Mouse (Mus musculus) frontal cortex, adult 2 months (tissue): ENCODE results near the gene Mrps23. TPM values are rescaled to one million over a fixed set of nuclear protein-coding genes. Genes with fewer than 3 reads are reported as not detected.
A peak's percentile ranks its signal among the peaks of the same experiment; 100 is the strongest.

Source experiments
- DNase-seq, 2 experiments: peaks; one replicate each; pipeline ENCODE4 v3.0.0; 2022; ENCODE audit warnings: low spot score in 1 of 2; ENCODE audit errors: extremely low spot score in 1 of 2
- polyA plus RNA-seq: library from polyadenylated mRNA; depleted of rRNA; stranded (reverse); fragments of >200 nt; gene quantifications from 2 replicates; pipeline ENCODE4 v1.2.3, GENCODE M21; 2012; rRNA removed

Gene Mrps23
- polyA plus RNA-seq = 71.1 and 76.6 TPM in 2 replicates

DNA sequence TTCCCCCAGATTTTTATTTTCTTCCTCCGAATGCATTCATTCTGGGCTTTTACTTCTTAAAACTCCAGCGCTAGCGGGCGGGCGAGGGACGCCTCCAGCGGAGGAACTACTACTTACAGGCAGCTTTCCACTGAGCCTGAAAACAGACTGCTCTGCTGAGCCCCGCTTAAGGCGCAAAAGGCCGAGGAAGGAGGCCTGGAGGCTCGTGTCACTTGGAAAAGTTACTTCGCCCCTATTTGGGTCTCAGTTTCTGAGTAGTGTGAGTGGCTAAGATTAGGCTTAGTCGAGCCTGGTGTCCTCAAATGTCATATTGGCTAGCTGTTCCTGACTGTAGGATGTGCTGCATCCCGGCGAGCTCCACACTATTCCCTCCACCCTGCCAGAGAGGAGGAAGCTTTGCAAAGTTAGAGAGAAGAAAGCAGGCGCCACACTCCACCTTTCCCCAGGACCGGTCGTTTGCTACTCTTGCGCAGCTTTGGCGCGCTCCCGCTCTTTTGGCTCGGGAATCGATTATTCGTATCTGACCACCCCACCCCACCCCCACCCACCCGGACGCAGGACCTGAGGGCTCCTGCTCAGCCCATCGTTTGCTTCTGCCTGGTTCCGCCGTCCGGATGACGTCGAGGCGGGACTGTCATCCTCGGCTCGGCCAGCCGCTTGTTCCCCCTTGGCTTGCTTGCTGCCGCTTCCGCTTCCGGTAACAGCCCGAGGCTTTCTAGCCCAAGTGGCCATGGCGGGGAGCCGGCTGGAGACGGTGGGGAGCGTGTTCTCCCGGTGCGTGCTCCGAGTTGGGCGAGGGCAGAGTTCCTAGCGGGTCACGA lies at the start of gene Mrps23:
TSS of gene Mrps23 (plus strand) at position 677 of the 821 bp plus-strand sequence.
- DNase-seq = peak; percentile 89 to 91

DNA sequence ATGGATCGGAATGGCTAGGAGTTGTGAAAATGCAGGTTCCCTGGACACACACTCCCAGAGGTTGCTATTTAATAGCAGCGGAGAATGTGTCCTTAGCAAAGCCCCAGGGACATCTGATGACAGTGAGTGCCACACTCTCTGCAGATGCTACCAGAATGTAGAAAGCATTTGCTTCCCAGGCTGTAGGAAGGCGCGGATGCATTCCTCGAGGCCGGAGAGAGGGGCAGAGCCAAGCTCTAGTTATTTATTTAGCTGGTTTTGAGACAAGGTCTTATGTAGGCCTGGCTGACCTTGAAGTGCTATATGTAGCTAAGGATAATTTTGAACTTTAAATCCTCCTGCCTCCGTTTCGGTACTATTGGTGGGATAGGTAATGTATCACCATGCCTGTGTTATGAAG lies 49.7 kb upstream of the Mrps23 start:
- no peak for DNase-seq

DNA sequence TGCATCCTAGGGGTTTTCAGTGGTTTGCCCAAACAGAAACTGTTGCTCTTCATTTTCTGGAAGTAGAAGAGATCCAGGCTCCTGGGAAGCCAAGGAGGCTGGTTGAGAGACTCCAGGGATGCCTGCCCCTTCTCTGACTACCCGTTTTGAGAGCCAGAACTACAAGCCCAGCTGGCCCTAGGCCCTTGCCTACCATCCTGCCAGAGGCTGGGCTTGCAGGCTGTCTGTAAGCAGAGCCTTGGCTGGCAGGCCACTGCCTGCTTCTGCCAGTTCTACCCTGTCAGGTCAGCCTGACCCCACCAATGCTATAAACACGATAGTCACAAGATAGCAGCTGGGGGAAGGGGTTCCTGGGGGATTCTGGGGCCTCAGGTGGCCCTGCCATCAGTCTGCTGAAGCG lies 48.7 kb upstream of the Mrps23 start:
- peak in 1 of 2 experiments; percentile 50 for DNase-seq

DNA sequence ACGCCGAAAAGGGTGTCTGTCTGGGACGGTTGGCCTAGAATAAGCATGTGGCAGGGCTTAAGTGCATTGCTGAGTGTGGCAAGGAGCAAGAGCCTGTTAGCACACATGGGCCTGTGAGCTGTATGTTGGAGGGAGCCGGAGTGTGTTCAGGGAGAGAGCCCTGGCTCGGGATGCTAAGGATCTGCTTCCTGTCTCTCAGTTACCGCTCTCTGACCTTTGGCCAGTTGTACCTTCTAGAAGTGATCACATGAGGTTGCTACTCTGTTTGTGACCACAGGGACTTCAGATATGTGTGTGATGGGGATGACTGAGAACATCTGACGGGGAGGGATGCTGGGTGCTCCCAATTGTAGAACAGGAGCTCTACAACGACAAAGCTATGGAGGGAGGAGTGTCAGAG lies 48.2 kb upstream of the Mrps23 start:
- DNase-seq = no peak

DNA sequence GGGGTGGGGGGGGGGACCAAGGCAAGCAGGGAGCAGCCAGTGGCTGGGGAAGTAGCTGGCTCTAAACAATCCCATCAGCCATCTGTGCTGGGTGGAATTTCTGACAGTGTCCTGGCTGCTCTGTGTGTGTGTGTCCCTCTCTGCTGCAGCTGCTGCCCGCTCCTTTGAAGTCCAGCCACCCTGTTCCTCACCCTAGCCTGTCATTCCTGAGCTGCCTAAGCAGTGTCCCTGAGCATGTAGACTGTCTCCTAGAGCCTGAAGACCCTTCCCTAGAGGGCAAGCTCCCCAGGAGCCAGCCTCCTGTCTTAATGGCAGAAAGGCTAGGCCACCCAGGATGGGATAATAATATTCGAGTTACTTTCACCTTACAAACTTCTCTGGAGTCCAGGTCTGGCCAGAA lies 47.8 kb upstream of the Mrps23 start:
- DNase-seq = no peak

DNA sequence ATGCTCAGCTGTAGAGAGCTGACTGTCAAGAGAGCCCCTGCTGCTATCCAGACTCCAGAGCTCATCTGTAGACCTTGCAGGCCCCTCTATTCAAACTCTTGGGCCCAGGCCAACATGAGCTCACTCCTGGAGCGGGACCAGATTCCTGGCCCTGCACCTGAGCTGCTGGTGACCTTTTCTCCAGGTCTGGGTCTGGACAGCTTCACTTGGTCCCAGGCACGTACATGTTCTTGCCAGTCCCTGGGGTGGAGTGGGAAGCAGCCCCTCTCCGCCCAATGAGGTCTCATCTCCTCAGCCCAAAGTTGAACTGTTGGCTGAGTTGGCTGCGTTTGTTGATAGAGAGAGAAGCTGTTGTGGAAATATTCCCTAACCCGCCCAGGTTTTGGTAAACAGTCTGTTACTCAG lies 45.3 kb upstream of the Mrps23 start:
- no peak for DNase-seq

DNA sequence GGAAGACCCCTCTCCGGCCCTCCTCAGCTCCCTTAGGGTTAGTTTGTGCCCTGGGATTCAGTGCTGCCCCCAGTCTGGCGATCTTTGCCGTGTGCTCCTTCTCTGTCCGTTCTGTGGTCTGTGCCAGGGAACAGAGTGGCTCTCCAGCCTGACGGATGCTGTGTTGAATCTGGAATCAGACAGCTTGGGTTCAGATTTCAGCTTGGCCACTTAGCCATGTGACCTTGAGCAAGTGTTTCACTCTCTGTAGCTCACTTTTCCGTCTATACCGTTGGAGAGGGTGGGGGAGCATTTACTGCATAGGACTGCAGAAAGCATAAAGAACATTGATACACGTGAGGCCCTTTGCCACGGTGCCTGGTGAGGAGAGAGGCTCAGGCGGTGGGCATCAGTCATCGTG lies 44.8 kb upstream of the Mrps23 start:
- DNase-seq = no peak

DNA sequence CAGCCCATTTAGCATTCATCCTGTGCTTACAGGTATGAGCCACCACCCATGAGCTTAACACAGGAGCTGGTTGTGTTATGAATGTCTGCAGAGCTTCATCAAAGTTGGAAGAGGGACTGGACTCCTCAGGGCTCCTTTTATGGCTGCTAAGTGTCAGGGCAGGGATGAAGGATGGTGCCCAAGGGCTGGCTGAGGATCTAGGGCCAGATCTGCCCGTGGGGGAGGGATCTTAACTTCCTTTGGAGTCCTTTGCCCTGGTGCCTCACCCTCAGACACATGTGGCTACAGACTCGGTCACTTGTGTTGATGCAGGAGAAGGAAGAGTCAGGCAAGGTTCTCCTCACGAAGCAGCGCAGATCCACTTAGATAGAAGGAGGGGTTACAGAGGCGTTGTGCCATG lies 43.9 kb upstream of the Mrps23 start:
- no peak for DNase-seq

DNA sequence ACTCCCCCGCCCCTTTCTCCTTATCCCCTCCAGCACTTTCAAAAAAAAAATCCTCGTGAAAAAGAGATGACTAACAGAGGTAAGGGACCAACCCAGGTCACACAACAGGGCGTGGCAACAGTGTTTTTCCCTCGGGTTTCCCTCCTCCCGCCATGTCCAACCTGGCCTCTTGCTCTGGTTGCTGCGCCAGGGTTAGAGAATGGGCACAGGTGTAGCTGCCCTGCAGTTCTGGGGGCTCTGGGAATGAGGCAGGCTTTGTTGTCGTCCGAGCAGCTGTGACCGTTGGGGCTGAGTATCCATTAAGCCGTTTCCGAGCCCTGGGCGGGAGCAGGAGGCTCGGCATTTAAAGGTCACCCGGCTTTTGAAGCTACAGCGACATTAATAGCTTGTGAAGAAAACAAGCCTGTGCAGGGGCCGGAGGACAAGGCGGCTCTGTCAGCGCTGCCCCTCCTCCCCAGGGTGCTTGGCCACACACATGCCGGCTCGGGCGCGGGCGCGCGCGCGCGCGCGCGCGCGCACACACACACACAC lies 43.1 kb upstream of the Mrps23 start:
- DNase-seq = peak in 1 of 2 experiments; percentile 69

DNA sequence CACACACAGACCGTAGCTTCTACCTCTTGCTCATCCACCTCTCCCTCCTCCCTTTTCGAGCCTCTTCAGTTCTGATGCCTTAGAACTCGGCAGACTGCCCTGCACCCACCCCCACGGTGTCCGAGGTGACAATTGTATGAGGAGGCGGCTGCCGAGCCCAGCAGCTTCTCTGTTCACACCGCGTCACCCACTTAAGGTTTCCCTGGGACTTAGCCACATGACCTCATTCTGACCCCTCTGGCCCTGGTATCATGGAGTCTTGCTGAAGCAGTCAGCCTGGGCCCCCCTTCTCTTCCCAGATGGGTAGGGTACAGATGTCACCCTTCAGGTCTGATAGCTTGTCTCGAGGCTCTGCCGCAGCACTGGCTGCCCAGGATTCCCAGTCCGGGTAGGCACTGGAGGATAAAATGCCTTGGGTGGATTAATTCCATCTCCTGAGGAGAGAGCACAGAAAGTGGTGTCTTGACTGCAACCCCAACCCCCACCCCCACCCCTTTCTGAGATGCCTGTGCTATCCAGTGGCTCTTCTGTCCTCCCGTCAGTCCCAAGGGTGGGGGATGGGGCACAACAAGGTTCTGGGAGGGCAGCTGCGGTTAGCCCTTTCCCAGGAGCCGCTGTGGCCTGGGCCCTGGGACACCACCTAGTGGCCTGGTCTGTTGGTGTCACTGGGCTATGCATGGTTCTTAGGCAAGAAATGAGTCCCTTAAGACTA lies 42.4 kb upstream of the Mrps23 start:
- DNase-seq = peak in 1 of 2 experiments; percentile 84

DNA sequence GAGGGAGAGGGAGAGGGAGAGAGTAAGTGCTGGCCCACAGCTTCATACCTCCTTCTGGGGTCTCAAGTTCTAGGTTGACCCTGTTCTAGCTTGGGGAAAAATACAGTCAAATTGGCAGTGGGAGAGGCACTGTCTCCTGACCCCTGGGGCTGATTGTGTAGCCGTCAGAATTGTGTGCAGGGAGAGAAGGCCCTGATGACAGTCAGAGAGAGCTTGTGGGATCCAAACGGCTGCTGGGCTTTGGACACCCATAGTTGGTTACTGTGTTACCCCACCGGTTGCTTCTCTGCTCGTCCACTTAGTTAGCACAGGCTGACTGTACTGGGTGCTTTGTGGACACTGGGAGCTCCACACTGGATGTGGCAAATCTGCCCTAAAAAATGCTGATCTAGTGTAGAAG lies 41.4 kb upstream of the Mrps23 start:
- no peak for DNase-seq

DNA sequence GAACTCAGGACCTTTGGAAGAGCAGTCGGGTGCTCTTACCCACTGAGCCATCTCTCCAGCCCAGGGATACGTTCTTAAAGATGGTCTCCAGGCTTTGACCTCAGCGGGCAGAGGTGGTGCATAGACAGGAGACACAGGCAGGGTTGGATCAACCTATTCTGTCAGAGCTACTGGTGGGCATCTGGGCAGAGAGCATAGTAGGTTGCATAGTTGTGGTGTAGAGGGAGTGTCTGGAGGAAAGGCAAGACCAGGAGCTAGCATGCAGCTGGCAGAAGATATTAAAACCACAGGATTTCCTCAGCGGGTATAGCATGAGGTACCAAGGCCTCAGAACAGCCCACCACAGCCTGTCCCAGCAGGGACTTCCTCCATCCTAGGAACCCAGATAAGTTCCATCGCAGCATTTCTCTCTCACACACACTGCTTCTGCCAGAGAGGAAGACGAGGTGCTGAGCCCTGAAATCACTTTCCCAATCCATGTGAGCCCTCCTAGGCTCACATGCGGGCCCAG lies 39.9 kb upstream of the Mrps23 start:
- DNase-seq = no peak

DNA sequence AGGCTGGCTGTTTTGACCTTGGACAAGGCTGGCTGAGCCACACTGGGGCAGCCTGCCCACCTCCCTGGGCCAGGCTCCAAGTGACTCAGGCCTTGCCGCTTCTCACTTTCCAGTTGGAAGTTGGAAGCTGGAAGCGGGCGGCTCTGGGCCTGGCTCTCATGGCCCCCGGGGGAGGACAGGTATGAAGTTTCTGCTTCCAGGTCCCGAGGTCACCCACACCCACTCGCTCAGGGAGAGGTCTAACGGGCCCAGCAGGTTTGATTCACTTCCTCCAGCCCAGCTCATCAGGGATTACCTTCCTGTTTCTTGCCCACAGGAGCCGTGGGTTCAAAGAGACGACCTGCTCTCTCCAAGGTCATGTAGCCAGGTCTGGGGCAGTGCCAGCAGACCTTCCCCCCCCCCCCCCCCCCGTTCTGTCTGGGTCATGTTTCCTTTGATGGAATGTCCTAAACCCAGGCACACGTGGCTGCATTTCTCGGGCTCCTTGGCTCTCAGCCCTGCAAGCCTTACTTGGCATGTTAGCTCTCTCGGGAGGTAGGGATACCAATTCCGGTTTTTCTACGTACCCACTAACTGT lies 39.3 kb upstream of the Mrps23 start:
- DNase-seq = peak in 1 of 2 experiments; percentile 46

DNA sequence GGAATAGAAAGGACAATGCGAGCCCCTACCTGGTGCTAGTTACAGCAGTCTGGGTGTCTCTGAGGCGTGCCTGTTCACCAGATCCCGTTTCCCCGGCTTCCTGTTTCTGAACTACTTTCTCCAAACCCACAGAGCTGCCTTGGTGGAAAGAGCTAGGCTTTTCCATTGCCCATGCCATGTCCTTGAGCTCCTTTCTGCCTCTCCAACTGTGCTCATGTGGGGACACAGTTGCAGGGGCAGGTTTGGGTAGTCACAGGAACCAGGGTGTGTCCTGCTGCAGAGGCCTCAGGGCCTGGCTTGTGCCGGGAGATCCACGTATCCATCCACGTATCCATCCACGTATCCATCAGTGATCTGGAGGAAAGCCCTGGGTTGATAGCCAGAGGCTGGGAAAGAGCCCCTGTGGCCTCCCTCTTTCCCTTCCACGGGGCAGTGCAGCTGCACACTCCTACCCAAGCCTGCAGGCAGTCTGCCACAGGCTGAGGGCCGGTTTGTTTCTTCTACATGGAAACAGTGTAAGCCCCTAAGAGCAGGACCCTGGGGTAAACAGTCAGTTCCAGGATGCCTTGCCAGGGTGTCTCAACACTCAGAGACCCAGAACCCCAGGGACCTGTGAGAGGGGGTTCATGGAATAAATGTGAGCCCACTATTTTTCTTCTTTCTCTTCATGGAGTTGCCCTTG lies 38.4 kb upstream of the Mrps23 start:
- DNase-seq = no peak

DNA sequence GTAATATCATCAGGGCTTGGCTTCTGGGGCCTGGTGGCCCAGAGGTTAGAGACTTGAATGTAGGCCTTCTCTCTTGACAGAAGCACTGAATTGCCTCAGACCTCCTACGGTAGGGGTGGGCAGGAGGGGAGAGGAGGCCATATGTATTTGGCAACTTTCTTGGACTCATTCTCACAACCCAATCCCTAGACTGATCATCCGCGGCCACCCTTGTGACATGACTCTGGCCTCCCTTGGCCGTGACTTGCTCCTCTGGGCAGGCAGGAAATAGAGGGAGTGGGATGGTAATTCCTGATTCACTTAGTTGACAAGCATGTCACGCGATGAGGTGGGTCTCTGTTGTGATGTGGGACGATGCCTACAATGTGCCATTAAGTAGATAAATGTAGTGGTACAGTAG lies 37.7 kb upstream of the Mrps23 start:
- DNase-seq = no peak

DNA sequence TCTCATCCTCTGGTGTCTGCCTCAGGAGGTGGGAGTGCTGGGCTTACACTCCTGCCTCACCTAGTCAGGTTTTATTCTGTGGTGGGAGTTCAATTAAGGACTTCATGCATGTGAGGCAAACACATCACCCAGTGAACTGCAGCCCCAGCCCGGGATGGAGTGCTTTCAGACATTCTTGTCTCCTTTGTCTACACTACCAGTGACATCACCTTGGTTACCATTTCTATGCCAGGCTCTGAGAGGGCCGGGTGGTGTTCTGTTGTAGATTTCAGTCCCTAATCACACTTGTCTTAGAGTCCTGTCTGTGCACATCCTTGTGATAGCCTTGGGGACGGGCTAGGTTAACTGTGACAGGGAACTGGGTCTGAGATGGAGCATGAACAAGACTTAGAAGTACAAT lies 35.6 kb upstream of the Mrps23 start:
- DNase-seq = no peak

DNA sequence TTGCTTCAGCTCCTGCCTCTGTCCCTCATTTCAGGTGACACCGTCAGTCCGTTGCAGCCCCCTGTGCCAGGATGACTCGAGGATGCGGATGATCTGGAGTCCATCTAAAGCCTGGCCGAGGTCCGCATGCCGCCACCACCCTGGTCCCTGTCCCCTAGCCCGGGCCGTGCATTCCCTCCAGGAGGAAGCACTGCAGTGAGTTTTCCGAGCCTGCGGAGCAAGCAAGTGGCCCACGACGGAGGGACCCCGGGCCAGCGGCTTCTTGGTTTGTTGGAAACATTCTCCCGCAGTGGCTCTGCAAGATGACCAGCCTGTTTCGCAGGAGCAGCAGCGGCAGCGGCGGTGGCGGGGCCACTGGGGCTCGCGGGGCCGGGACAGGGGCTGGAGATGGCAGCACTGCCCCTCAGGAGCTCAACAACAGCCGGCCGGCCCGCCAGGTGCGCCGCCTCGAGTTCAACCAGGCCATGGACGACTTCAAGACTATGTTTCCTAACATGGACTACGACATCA lies 34.6 kb upstream of the Mrps23 start:
- DNase-seq = no peak

DNA sequence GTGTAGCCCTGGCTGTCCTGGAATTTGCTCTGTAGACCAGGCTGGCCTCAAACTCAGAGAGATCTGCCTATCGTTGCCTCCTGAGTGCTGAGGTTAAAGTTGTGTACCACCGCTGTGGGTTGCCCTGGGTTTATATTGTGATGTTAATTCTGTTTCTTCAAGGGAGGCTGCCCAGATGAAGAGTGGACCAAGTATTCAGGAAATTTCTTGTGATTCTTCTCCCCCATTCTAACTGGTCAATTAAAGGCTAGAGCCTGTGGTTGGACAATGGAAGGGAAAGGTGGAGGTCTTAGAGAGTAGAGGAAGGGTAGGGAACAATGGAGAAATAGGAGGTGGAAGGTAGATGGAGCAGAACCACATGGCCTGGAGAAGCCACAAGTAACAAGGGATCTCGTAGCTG lies 33.6 kb upstream of the Mrps23 start:
- no peak for DNase-seq

DNA sequence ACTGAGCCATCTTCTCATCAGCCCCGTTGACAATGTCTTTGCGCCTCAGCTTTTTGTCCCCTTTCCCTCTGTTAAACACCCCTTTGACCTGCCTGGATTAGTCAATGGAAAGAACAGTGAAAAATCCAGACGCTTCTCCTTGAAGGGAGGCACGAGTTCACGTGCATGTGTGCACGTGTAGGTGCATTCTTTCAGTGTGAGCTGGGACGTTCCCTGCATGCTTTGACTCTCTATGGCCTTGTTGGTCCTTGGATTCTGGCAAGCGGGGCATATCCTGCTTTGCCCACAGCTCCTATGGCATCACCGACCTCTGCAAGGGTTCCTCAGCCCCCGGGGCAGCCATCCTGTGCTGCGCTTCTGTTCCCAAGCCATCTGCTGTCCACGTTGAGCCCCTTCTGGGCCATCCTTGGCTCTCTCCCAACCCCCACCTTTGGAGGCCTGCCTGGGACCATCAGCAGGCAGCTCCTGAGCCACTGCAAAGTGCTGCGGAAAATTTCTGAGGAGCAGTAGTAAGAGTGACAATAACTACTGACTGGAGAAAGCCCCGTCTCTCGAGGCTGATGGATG lies 32.2 kb upstream of the Mrps23 start:
- no peak for DNase-seq
